Mouse (Mus musculus): ENCODE data around the gene Repin1. TPM values are rescaled to one million over a fixed set of nuclear protein-coding genes. Genes with fewer than 3 reads are reported as not detected.
A peak's percentile ranks its signal among the peaks of the same experiment; 100 is the strongest.

The Repin1 gene
- total RNA-seq, 2 experiments from 2014 or later, result 9.7 to 14.7 TPM

GRCm38 (mm10) chr6:48646995-48647394 is 53.3 kb downstream of the Repin1 start, which contains the start of gene Gimap8:
TSS of gene Gimap8 (plus strand) at chr6:48647234.
- peak; percentile 75 for ATAC-seq (replicated peaks; ENCODE audit: low FRiP score, low TSS enrichment, poor library complexity, severe bottlenecking)

GRCm38 (mm10) chr6:48647611-48648010 is 53.9 kb downstream of the Repin1 start:
- ATAC-seq (replicated peaks; ENCODE audit: low FRiP score, low TSS enrichment, poor library complexity, severe bottlenecking), result no peak

Other genes with a start within 250 kb of the Repin1 start
- gene Krba1, start 198.3 kb upstream of the Repin1 start, total RNA-seq (2014; fragmentation: Nextera tagmentation), result 8.4 and 9.1 TPM in 2 replicates
- gene Krba1, start 198.3 kb upstream of the Repin1 start, total RNA-seq (2017), result 4.8 and 8.0 TPM in 2 replicates
- gene Zfp467, start 148.1 kb upstream of the Repin1 start, total RNA-seq (2014; fragmentation: Nextera tagmentation), result 0.33 and 0.67 TPM in 2 replicates
- gene Zfp467, start 148.1 kb upstream of the Repin1 start, total RNA-seq (2017), result 0.33 TPM in 1 of 2 replicates, not detected in the other
- not detected in 2 replicates for gene Sspo, start 145.7 kb upstream of the Repin1 start, total RNA-seq (2014; fragmentation: Nextera tagmentation)
- not detected in 2 replicates for gene Sspo, start 145.7 kb upstream of the Repin1 start, total RNA-seq (2017)
- gene Atp6v0e2, start 56.3 kb upstream of the Repin1 start, total RNA-seq (2014; fragmentation: Nextera tagmentation), result not detected in 2 replicates
- not detected in 2 replicates for gene Atp6v0e2, start 56.3 kb upstream of the Repin1 start, total RNA-seq (2017)
- 8.7 and 17.0 TPM in 2 replicates for gene Lrrc61, start 39.1 kb upstream of the Repin1 start, total RNA-seq (2014; fragmentation: Nextera tagmentation)
- 1.8 and 3.3 TPM in 2 replicates for gene Lrrc61, start 39.1 kb upstream of the Repin1 start, total RNA-seq (2017)
- gene Rarres2, start 21.1 kb upstream of the Repin1 start, total RNA-seq (2014; fragmentation: Nextera tagmentation), result not detected in 2 replicates
- gene Rarres2, start 21.1 kb upstream of the Repin1 start, total RNA-seq (2017), result 0.05 TPM in 1 of 2 replicates, not detected in the other
- gene Gm45021, start 4.3 kb upstream of the Repin1 start, total RNA-seq (2014; fragmentation: Nextera tagmentation), result not detected in 2 replicates
- not detected in 2 replicates for gene Gm45021, start 4.3 kb upstream of the Repin1 start, total RNA-seq (2017)
- gene Gm44965, start 58 bp downstream of the Repin1 start, total RNA-seq (2014; fragmentation: Nextera tagmentation), result not detected in 2 replicates
- not detected in 2 replicates for gene Gm44965, start 58 bp downstream of the Repin1 start, total RNA-seq (2017)
- 1.7 and 1.9 TPM in 2 replicates for gene Zfp775, start 8.2 kb downstream of the Repin1 start, total RNA-seq (2014; fragmentation: Nextera tagmentation)
- 2.0 and 3.0 TPM in 2 replicates for gene Zfp775, start 8.2 kb downstream of the Repin1 start, total RNA-seq (2017)
- gene AI854703, start 32.9 kb downstream of the Repin1 start, total RNA-seq (2014; fragmentation: Nextera tagmentation), result 1.9 and 4.2 TPM in 2 replicates
- gene AI854703, start 32.9 kb downstream of the Repin1 start, total RNA-seq (2017), result 1.4 and 3.0 TPM in 2 replicates
- gene Gimap8, start 53.4 kb downstream of the Repin1 start, total RNA-seq (2014; fragmentation: Nextera tagmentation), result 7.1 and 7.8 TPM in 2 replicates
- 1.4 and 8.0 TPM in 2 replicates for gene Gimap8, start 53.4 kb downstream of the Repin1 start, total RNA-seq (2017)
- gene Gimap9, start 82.2 kb downstream of the Repin1 start, total RNA-seq (2014; fragmentation: Nextera tagmentation), result 15.2 and 18.7 TPM in 2 replicates
- 34.5 and 49.2 TPM in 2 replicates for gene Gimap9, start 82.2 kb downstream of the Repin1 start, total RNA-seq (2017)
- 12.5 and 18.0 TPM in 2 replicates for gene Gimap4, start 90.7 kb downstream of the Repin1 start, total RNA-seq (2014; fragmentation: Nextera tagmentation)
- gene Gimap4, start 90.7 kb downstream of the Repin1 start, total RNA-seq (2017), result 3.0 and 61.5 TPM in 2 replicates
- 21.8 and 27.8 TPM in 2 replicates for gene Gimap6, start 114.3 kb downstream of the Repin1 start, total RNA-seq (2014; fragmentation: Nextera tagmentation)
- 48.2 and 58.4 TPM in 2 replicates for gene Gimap6, start 114.3 kb downstream of the Repin1 start, total RNA-seq (2017)
- gene Gm28053, start 124.7 kb downstream of the Repin1 start, total RNA-seq (2014; fragmentation: Nextera tagmentation), result 2.9 TPM in 1 of 2 replicates, not detected in the other
- gene Gm28053, start 124.7 kb downstream of the Repin1 start, total RNA-seq (2017), result 96.6 TPM in 1 of 2 replicates, not detected in the other
- 1.4 and 4.8 TPM in 2 replicates for gene Gimap7, start 124.7 kb downstream of the Repin1 start, total RNA-seq (2014; fragmentation: Nextera tagmentation)
- 2.1 and 4.6 TPM in 2 replicates for gene Gimap7, start 124.7 kb downstream of the Repin1 start, total RNA-seq (2017)
- gene Gimap1, start 145.2 kb downstream of the Repin1 start, total RNA-seq (2014; fragmentation: Nextera tagmentation), result 4.8 and 20.1 TPM in 2 replicates
- gene Gimap1, start 145.2 kb downstream of the Repin1 start, total RNA-seq (2017), result 10.8 and 12.9 TPM in 2 replicates
- gene Gimap5, start 152.3 kb downstream of the Repin1 start, total RNA-seq (2014; fragmentation: Nextera tagmentation), result 6.1 and 11.7 TPM in 2 replicates
- 1.5 and 5.8 TPM in 2 replicates for gene Gimap5, start 152.3 kb downstream of the Repin1 start, total RNA-seq (2017)
- 6.4 and 19.7 TPM in 2 replicates for gene Gimap3, start 177.0 kb downstream of the Repin1 start, total RNA-seq (2014; fragmentation: Nextera tagmentation)
- gene Gimap3, start 177.0 kb downstream of the Repin1 start, total RNA-seq (2017), result 0.88 and 6.2 TPM in 2 replicates
- 5.4 and 11.3 TPM in 2 replicates for gene Tmem176a, start 247.0 kb downstream of the Repin1 start, total RNA-seq (2014; fragmentation: Nextera tagmentation)
- 5.1 and 31.3 TPM in 2 replicates for gene Tmem176a, start 247.0 kb downstream of the Repin1 start, total RNA-seq (2017)
- gene Tmem176b, start 247.6 kb downstream of the Repin1 start, total RNA-seq (2014; fragmentation: Nextera tagmentation), result 6.7 and 12.4 TPM in 2 replicates
- gene Tmem176b, start 247.6 kb downstream of the Repin1 start, total RNA-seq (2017), result 14.4 and 24.5 TPM in 2 replicates